Mouse (Mus musculus): ENCODE results near the gene Fmnl1.
A peak's percentile ranks its signal among the peaks of the same experiment; 100 is the strongest.

Fmnl1 gene

DNA sequence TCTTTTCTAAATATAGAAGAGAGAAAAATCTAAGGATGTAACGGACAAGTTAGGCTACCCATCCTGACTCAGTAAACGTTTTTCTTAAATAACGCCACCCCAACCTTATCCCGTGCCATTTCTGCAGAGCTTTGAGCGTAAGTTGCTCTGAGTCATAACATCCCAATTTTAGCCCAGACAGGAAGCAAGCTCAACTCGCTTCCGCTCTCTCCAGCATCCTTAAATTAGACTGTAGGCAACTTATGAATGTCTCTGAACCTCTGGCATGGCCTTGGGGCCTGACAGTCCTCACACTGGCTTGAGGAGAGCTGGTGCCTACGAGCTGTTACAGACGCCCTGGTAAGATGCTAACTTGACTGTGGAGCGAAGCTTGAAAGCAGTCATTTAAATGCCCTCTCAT lies 52.5 kb downstream of the Fmnl1 start:
- peak; percentile 76 for DNase-seq (ENCODE audit: low read depth)

DNA sequence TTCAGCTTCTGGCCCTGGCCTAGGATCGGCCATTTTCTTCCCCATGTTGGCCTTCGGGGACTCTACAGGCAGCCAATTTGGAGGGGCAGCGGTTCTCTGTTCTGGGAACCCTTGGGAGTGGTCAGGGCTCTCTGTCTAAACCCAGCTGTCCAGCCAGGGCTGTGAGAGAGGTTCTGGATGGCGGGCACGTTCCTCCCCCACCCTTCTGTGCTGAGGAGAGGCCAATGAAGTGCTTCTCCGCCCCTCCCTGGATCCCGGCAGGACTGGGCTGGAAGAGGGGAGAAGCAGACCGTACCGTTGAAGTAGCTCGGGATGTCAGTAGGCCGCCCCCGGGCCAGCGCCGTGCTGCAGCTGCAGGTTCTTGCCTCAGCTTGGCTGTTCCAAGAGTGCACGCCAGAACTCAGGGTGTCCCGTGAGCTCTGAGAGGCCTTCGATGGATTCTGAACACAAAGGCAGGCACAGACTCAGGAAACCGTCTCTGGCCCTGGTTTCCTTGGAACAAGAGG lies 53.1 kb downstream of the Fmnl1 start:
- no peak for DNase-seq (ENCODE audit: low read depth)

DNA sequence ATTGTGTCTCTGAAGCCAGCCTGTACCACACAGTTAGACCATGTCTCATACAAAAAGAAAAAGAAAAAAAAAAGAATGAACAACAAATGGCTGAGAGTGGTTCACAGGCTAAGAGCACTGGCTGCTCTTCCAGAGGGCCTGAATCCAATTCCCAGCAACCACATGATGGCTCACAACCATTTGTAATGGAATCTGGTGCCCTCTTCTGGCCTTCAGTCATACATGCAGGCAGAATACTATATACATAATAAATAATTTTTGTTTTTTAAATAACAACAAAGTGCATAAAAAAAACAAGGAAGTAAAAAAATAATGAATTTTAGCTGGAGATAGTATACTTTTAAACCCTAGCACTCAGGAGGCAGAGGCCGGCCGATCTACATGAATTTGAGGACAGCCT lies 58.7 kb downstream of the Fmnl1 start:
- no peak for DNase-seq (ENCODE audit: low read depth)

DNA sequence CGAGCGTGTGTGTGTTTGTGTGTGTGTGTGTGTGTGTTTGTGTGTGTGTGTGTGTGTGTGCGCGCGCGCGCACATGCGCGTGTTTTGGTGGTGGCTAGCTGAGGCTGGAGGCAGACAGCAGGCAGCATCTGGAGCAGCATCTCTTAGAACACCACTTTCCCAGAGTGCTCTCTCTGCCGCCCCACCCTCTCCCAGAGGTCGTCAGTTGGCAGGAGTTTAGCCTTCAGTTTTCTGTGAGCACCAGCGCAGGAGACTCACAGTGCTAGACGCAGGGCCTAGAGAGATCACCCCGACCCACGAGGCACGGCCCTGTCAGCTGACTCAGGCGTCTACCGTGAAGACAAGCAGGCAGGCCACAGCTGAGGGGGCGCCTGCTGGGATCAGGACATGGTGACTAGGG lies 59.7 kb downstream of the Fmnl1 start:
- DNase-seq (ENCODE audit: low read depth), result no peak

DNA sequence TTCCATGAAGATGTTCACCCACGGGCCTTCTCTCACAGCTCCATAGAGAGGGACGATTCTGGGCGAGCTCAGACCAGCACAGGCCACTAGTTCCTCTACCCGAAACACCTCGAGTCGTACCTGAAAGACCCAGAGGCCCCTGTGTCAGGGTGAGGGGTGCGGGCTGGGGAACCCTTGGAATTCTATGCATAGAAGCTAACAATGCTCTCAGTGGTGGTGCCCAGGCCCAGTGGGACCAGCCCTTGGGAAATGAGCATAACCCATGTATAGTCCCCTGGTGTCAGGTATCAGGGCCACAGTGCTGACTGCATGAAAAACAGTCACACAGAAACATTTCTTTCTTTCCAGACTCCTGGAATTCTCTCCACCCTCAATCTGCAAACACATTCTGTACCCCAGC lies 60.5 kb downstream of the Fmnl1 start:
- no peak for DNase-seq (ENCODE audit: low read depth)

DNA sequence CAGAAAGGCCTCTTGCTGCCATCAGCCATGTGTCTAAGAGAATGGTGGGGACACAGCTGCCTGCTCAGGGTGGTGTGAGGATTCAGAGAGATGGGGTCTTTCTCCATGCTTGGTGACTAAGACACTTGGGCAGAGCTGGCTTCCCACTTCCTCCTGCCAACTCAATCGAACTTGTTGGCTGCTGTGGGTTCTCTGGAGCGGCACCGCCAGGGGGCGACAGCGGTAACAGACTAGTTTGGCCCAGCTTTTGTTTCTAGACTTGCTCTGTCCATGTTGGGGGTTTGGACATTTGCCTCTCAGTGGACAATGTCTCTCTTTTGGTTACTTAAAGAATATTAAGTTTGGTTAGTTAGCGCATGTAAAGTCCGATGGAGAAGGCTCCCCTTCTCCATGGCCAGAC lies 62.1 kb downstream of the Fmnl1 start:
- peak; percentile 84 for DNase-seq (ENCODE audit: low read depth)

DNA sequence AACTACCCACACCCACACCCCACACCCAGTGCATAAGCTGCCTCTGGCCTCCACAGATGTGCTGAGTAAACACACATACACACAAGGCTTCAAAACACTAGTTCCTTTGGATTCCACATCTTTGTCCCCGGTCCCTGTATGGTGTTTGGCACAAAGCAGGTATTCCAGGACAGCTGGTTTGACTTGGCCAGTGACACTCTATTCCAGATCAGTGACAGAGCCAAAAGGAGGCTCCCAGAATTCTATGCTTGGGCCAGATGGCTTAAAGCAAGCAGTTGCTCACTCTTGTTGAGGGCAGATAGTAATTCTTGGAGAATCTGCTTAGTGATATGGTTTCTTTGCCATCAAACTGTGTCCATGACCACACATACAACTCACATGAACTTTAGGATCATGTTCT lies 63.5 kb downstream of the Fmnl1 start:
- DNase-seq (ENCODE audit: low read depth), result no peak

DNA sequence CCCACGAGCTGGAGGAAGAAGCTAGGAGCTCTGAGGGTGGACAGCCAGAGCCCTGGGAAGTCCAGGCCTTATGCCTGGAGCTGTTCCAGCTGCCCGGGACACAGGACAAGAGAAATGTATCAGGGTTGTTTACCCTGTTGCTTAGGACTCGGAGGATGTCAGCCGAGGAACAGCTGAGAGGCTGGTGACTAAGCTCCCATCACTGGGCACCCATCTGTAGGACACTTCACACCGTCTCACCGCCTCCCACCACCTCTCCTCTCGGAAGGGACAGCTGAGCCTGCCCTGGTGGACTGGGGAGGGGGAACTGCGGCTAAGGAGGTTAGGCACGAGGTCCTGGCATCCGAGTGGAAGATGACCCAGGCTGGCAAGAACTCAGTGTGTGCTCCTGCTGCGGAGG lies 64.8 kb downstream of the Fmnl1 start:
- DNase-seq (ENCODE audit: low read depth), result no peak

DNA sequence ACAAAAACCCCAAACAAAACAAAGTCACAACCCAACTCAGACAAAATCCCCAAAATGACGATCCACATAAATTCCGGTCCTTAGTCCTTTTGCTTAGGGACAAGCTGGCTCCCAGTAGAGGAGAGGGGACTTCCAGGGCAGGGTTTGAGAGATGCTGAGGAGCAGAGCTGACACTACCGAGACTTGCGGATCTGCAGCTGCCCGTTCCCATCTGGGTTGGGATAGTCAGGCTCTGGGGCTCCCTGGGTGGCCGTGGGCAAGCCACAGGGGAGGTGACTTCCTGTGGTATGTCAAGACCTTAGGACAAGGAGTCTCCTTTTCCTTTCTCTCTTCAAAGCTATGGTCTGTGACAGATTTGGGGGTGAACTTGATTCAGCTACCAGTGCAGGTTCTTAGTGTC lies 65.5 kb downstream of the Fmnl1 start:
- DNase-seq (ENCODE audit: low read depth), result no peak

DNA sequence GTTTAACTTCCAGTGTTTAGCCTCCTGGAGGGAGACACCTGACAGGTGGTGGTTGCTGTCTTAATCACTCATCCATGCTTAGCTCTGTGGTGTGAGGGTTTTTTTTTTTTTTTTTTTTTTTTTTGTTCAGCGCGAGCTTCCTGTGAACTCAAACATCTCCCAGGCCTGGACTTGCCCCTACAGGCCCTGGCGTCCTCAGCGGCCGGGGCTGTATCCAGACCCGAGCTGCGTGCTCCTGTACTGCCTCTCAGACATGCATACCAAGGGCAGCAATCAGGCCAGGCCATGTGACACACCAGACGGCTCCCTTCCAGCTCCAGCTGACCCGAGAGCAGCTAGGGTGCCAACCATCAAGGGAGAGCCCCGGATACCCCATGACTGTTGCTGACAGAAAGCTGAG lies 66.0 kb downstream of the Fmnl1 start:
- DNase-seq (ENCODE audit: low read depth), result no peak

DNA sequence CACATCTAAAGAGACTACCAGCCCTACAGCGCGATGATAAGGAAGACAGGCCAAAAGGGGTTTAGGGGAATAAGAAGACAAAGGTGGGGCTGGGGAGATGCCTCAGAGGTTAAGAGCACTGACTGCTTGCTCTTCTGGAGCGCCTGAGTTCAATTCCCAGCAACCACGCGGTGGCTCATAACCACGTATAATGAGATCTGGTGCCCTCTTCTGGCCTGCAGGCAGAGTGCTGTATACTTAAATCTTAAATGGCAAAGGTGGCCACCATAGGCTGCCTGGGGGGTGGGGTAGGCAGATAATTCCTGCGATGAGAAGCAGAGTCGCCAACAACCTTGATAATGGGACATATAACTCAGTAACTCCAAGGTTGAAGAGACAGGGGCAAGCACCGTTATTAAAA lies 66.8 kb downstream of the Fmnl1 start:
- DNase-seq (ENCODE audit: low read depth), result no peak

DNA sequence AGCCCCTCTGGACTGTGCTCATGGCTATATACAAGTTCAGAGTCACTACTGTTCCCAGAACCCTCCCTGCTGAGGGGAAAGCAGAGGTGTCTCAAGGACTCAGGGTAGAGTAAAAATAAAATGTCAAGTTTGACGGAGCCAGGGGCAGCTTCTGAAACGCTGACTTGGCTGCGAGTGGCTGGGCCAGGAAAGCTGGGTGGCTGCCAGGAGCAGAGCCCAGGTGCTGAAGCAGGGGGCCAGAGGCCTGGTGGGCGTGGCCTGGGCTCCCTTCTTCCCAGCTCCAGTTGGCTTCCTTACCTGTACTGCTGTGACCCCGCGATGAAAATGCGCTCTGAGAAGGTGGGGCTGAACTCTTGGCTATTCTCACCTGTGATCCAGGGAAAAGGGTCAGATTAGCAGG lies 69.8 kb downstream of the Fmnl1 start:
- DNase-seq (ENCODE audit: low read depth), result no peak

DNA sequence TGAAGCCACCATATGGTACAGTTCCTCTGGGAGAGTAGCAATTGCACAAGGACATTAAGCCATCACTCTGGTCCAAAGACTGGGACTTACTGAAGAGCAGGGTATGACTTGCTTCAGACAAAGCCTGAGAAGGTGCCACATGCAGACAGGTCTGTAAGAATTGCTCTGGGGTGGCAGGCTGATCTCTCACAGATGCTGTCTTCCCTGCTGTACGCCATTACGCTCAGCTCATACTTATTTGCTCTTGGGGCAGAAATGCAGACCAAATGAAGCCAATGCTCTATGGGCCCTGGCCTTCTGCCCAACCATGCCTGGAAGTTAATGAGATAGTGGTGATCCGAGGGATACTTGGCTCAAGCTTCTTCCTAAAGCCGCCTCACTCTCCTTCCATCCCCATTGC lies 73.9 kb downstream of the Fmnl1 start:
- no peak for DNase-seq (ENCODE audit: low read depth)

DNA sequence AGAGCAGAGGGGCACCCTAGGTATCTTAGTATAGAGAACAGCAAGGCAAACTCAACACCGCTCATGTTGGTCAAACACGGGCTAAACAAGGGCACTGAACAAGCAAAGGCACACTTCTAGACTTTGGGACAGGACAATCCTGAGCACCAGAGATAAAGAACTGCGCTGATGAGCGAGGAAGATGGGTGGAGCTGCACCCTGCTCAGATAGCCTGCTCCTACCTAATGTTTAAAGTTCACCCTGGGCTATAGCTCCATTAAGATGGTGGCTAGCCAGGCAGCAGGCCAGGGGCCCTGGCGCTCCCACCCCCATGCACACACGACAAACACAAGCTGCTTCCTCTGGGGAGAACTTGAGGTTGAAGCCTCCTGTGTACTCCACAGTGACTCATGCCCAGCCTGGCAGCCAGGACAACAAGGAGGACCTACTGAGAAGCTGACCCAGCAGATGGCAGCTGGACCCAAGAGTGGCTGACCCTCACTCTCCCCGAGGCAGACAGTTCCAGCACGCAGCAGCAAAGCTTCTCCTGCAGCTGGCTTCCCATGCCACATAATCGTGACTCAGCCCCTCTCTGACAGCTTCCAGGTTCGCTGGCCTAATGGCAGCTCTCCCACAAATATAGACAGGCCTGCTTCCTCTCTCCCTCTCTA lies 75.3 kb downstream of the Fmnl1 start:
- DNase-seq (ENCODE audit: low read depth), result peak; percentile 96

DNA sequence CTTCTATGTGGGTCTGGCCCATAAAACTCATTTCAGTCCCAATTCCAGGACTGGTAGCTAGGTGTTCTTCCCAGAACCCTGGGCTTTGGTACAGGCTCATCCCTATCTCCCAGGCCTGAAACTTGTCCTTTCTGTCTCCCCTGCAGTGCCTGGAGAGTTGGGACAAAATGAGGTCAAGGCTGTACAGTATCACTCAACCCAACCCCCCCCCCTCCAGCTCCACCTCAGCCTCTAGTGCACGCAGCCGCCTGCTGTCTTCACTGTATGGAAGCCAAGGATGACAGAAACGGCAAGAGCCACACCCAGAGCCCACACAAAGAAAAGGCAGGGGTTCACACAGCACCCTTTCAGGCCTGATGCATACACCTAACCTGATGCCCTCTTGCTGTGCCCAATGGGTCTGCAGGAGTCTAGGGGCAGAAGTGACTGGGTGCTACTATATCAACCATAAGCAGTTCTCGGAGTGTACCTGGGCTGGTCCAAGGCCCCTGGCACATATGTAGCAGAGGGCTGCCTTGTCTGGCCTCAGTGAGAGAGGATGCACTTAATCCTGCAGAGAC lies 75.9 kb downstream of the Fmnl1 start:
- peak; percentile 57 for DNase-seq (ENCODE audit: low read depth)

DNA sequence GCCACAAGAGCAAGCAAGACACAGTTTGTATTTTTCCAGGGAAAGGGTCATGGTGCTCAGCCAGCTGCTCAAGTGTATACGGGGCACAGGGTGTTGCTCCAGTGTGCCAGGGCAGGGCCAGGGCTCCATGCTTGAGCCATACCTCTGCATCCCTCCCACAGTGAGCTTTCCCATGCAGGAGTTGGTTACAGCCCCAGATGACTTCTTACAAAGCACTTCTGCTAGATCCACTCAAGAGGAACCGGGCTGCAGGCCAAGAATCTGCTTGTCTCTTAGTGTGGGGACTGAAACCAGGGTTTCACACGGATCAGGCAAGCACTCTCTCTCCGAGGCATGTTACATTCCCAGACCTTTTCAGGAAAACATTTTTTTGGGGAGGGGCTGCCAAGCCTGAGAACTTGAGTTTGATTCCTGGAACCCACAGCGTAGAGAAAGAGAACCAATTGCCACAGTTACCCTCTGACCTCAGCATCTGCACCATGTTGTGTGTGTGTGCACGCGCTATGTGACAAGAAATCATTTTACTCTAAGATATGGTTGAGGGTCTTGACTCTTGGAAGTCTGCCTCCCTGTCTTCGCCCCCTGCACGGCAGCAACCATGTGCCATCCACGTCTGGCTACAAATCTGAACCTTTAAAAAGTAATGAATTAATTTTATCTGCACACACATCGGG lies 76.7 kb downstream of the Fmnl1 start:
- DNase-seq (ENCODE audit: low read depth), result no peak

Measured in 416B (cell line).